Mouse (Mus musculus): ENCODE data around the gene Tmprss2.
"Not testable (repeated sequence)": the region's sequence is repeated elsewhere in the genome, so short reads cannot be mapped to it uniquely, and the experiment has no call there.

Tmprss2 gene

GRCm38 (mm10) chr16:97591512-97591911 is 19.5 kb downstream of the Tmprss2 start:
- DNase-seq (ENCODE audit: low spot score) = no peak

- not testable (repeated sequence) for DNase-seq (ENCODE audit: low spot score)
These were observed 28.1 kb downstream of the Tmprss2 start for GRCm38 (mm10) chr16:97582876-97583275.

GRCm38 (mm10) chr16:97569426-97569825 is 41.6 kb downstream of the Tmprss2 start:
- DNase-seq (ENCODE audit: low spot score) = no peak

- peak; percentile 30 for DNase-seq (ENCODE audit: low spot score)
These were observed 42.3 kb downstream of the Tmprss2 start for GRCm38 (mm10) chr16:97568662-97569061.

GRCm38 (mm10) chr16:97544340-97544739 is 66.7 kb downstream of the Tmprss2 start:
- DNase-seq (ENCODE audit: low spot score) = no peak

GRCm38 (mm10) chr16:97536859-97537258 is 74.1 kb downstream of the Tmprss2 start:
- no peak for DNase-seq (ENCODE audit: low spot score)

GRCm38 (mm10) chr16:97535808-97536413 is 75.1 kb downstream of the Tmprss2 start:
- peak; percentile 47 for DNase-seq (ENCODE audit: low spot score)

GRCm38 (mm10) chr16:97534876-97535461 is 76.0 kb downstream of the Tmprss2 start:
- peak; percentile 33 for DNase-seq (ENCODE audit: low spot score)

- DNase-seq (ENCODE audit: low spot score) = no peak
These were observed 76.5 kb downstream of the Tmprss2 start for GRCm38 (mm10) chr16:97534448-97534847.

GRCm38 (mm10) chr16:97533751-97534150 is 77.2 kb downstream of the Tmprss2 start:
- no peak for DNase-seq (ENCODE audit: low spot score)

- DNase-seq (ENCODE audit: low spot score) = no peak
These were observed 77.9 kb downstream of the Tmprss2 start for GRCm38 (mm10) chr16:97533126-97533525.

- no peak for DNase-seq (ENCODE audit: low spot score)
These were observed 81.8 kb downstream of the Tmprss2 start for GRCm38 (mm10) chr16:97529241-97529640.

- DNase-seq (ENCODE audit: low spot score) = peak; percentile 31
These were observed 88.0 kb downstream of the Tmprss2 start for GRCm38 (mm10) chr16:97523024-97523423.

- DNase-seq (ENCODE audit: low spot score) = no peak
These were observed 89.0 kb downstream of the Tmprss2 start for GRCm38 (mm10) chr16:97521983-97522382.

- DNase-seq (ENCODE audit: low spot score) = no peak
These were observed 94.7 kb downstream of the Tmprss2 start for GRCm38 (mm10) chr16:97516341-97516740.

Measured in left cerebral cortex, adult 11 months (tissue).